Mouse (Mus musculus) heart, adult 2 months (tissue): ENCODE results near the gene Cnot11. TPM values are rescaled to one million over a fixed set of nuclear protein-coding genes. Genes with fewer than 3 reads are reported as not detected.

Experiments
- DNase-seq, 2 experiments: peaks; one replicate each; pipeline ENCODE4 v3.0.0; 2021
- H3K27ac ChIP-seq: fragments of 200-600 bp; 2 replicates; pipeline ENCODE4 v1.8.1; 2022
- H3K27me3 ChIP-seq: fragments of 200-500 bp; 2 replicates; pipeline ENCODE4 v1.6.1; 2012; ENCODE audit warnings: mild to moderate bottlenecking, low read length, inconsistent platforms, mixed read lengths; ENCODE audit not compliant: control insufficient read depth, insufficient read depth
- H3K36me3 ChIP-seq: fragments of 200-500 bp; 2 replicates; pipeline ENCODE4 v1.6.1; 2012; ENCODE audit warnings: low read length, inconsistent platforms; ENCODE audit not compliant: control insufficient read depth, insufficient read depth
- H3K4me1 ChIP-seq: fragments of 200-500 bp; 2 replicates; pipeline ENCODE4 v1.6.1; 2011; ENCODE audit warnings: low read length; ENCODE audit not compliant: control insufficient read depth, insufficient read depth
- H3K4me3 ChIP-seq: fragments of 200-600 bp; 2 replicates; pipeline ENCODE4 v1.8.1; 2022
- H3K79me2 ChIP-seq: fragments of 200-500 bp; replicated peaks from 2 replicates; pipeline ENCODE4 v1.6.1; 2012; ENCODE audit warnings: mild to moderate bottlenecking, inconsistent platforms, low read length, moderate library complexity, mixed read lengths; ENCODE audit not compliant: control insufficient read depth, insufficient read depth
- H3K9ac ChIP-seq: fragments of 200-500 bp; 2 replicates; pipeline ENCODE4 v1.6.1; 2012; ENCODE audit warnings: low read depth, mild to moderate bottlenecking, control low read depth, inconsistent platforms, low read length, mixed read lengths
- CTCF ChIP-seq: fragments of 200-600 bp; IDR thresholded peaks from 2 replicates; pipeline ENCODE4 v1.8.1; 2022; ENCODE audit warnings: antibody characterized with exemption, mild to moderate bottlenecking, moderate library complexity
- EP300 ChIP-seq: fragments of 200-500 bp; IDR thresholded peaks from 2 replicates; pipeline ENCODE4 v1.6.1; 2011; ENCODE audit warnings: low read depth, low read length, control low read depth; ENCODE audit not compliant: insufficient read depth
- POLR2A ChIP-seq: fragments of 200-500 bp; IDR thresholded peaks from 2 replicates; pipeline ENCODE4 v1.6.1; 2011; ENCODE audit warnings: mild to moderate bottlenecking, low read depth, low read length, control low read depth; ENCODE audit not compliant: insufficient read depth
- WGBS: fragments of 180-500 bp; shearing (Covaris S2); methylation state at CpG from one replicate; pipeline ENCODE4 v1.1.7; 2018; 5-methylcytosine and 5-hydroxymethylcytosine counted together
- intact Hi-C: fragments of 180-260 bp; cut with DNase I; formaldehyde crosslinking; loops from one replicate; pipeline ENCODE4 v1.15.1; 2025
- long read RNA-seq: library from polyadenylated mRNA; stranded (forward); transcript quantifications from one replicate; pipeline ENCODE4 v2.0.0, GENCODE M21; 2021
- polyA plus RNA-seq: library from polyadenylated mRNA; depleted of rRNA; stranded (reverse); fragments of >200 nt; gene quantifications from 2 replicates; pipeline ENCODE4 v1.2.3, GENCODE M21; 2012; rRNA removed
- total RNA-seq, 2 experiments: library from RNA; stranded (reverse); gene quantifications; 2 replicates each; pipeline ENCODE4 v1.2.3; 2021

Cnot11 gene
- 10 to 100 TPM; 13.2 to 15.6 TPM for total RNA-seq
- 9.8 and 11.9 TPM in 2 replicates for polyA plus RNA-seq
- long read RNA-seq, transcript Cnot11-201 (7 exons, 3,162 nt), result major isoform, 21 of 25 reads
- long read RNA-seq, partial matches to known transcripts, result 1 of 25 reads
- long read RNA-seq, other reads (novel, unspliced or antisense), result 3 of 25 reads

GRCm38 (mm10) chr1:39534831-39535230, at the start of gene Cnot11:
Gene Cnot11, plus strand, starts transcription at chr1:39534992.
- intact Hi-C loops, result loop anchor here (1.0 to 10.0 kb wide), 3 partner anchors 42 to 548 kb away; partner anchors contain the start of genes Npas2, Pdcl3 and Rnf149
- Histone ChIP-seq H3K4me3 (peak within 1 kb of the TSS; percentile 100), H3K9ac (peak within 1 kb of the TSS; percentile 94), H3K4me1 (peaks cover 2% of the 10 kb centered on the region), H3K36me3 (peaks cover 2% of the 10 kb centered on the region; the same call in 1 of the 2 replicates), H3K27ac (peak within 1 kb of the TSS; percentile 93), H3K27me3 (no peaks in the 10 kb centered on the region), H3K79me2 (peaks cover 3% of the 10 kb centered on the region)
- 34% methylated on average over 13 of the region's 13 CpGs for WGBS
- TF ChIP-seq CTCF, result no peak
- TF ChIP-seq EP300, result no peak
- no peak for TF ChIP-seq POLR2A
- DNase-seq, result no peak

GRCm38 (mm10) chr1:39487370-39487769, 47.4 kb upstream of the Cnot11 start:
- Histone ChIP-seq H3K4me3 (no peak overlapping the region), H3K27me3 (no peaks in the 10 kb centered on the region), H3K36me3 (no peaks in the 10 kb centered on the region), H3K27ac (no peak overlapping the region), H3K9ac (no peak overlapping the region), H3K4me1 (no peaks in the 10 kb centered on the region), H3K79me2 (no peaks in the 10 kb centered on the region)
- 87% methylated on average over 3 of the region's 3 CpGs for WGBS
- TF ChIP-seq EP300 (no peak), POLR2A (no peak), CTCF (no peak)
- intact Hi-C loops, result no loop called here
- DNase-seq, result no peak

GRCm38 (mm10) chr1:39493165-39493564, 41.6 kb upstream of the Cnot11 start:
- Histone ChIP-seq H3K9ac (no peak overlapping the region), H3K27me3 (no peaks in the 10 kb centered on the region), H3K36me3 (no peaks in the 10 kb centered on the region), H3K4me3 (no peak overlapping the region), H3K27ac (no peak overlapping the region), H3K4me1 (no peaks in the 10 kb centered on the region; the same call in 1 of the 2 replicates), H3K79me2 (no peaks in the 10 kb centered on the region)
- intact Hi-C loops, result no loop called here
- TF ChIP-seq POLR2A (no peak), CTCF (no peak), EP300 (no peak)
- 76% methylated on average over 5 of the region's 5 CpGs for WGBS
- no peak for DNase-seq

- WGBS, result 49% methylated on average over 3 of the region's 3 CpGs
- Histone ChIP-seq H3K9ac (no peak overlapping the region), H3K27ac (no peak overlapping the region), H3K4me3 (no peak overlapping the region), H3K4me1 (no peaks in the 10 kb centered on the region; the same call in 1 of the 2 replicates), H3K27me3 (no peaks in the 10 kb centered on the region), H3K36me3 (no peaks in the 10 kb centered on the region), H3K79me2 (no peaks in the 10 kb centered on the region)
- DNase-seq, result no peak
- TF ChIP-seq CTCF (no peak), POLR2A (no peak), EP300 (no peak)
- intact Hi-C loops, result no loop called here
These were observed 41.1 kb upstream of the Cnot11 start for GRCm38 (mm10) chr1:39493664-39494063.

GRCm38 (mm10) chr1:39496995-39497394, 37.8 kb upstream of the Cnot11 start:
- Histone ChIP-seq H3K79me2 (no peaks in the 10 kb centered on the region), H3K9ac (no peak overlapping the region), H3K36me3 (no peaks in the 10 kb centered on the region), H3K4me3 (no peak overlapping the region), H3K4me1 (no peaks in the 10 kb centered on the region; the same call in 1 of the 2 replicates), H3K27me3 (no peaks in the 10 kb centered on the region), H3K27ac (no peak overlapping the region)
- 93% methylated on average over 4 of the region's 4 CpGs for WGBS
- no peak for TF ChIP-seq EP300
- no peak for TF ChIP-seq POLR2A
- TF ChIP-seq CTCF, result no peak
- intact Hi-C loops, result no loop called here
- no peak for DNase-seq

- no peak overlapping the region for H3K27ac ChIP-seq
- 80% methylated on average over 11 of the region's 11 CpGs for WGBS
These were observed 37.0 kb upstream of the Cnot11 start for GRCm38 (mm10) chr1:39497748-39498147.

More at GRCm38 (mm10) chr1:39497748-39498147, 37.0 kb upstream of the Cnot11 start:
- intact Hi-C loops, result no loop called here
- Histone ChIP-seq H3K4me1 (no peaks in the 10 kb centered on the region), H3K4me3 (no peak overlapping the region), H3K27me3 (no peaks in the 10 kb centered on the region), H3K9ac (no peak overlapping the region), H3K36me3 (no peaks in the 10 kb centered on the region), H3K79me2 (no peaks in the 10 kb centered on the region)
- TF ChIP-seq EP300, result no peak
- peak; percentile 47 for TF ChIP-seq CTCF
- no peak for DNase-seq
